Mouse (Mus musculus): ENCODE results near the gene Far2. TPM values are rescaled to one million over a fixed set of nuclear protein-coding genes. Genes with fewer than 3 reads are reported as not detected.
A peak's percentile ranks its signal among the peaks of the same experiment; 100 is the strongest.
"Not testable (repeated sequence)": the region's sequence is repeated elsewhere in the genome, so short reads cannot be mapped to it uniquely, and the experiment has no call there.

Far2 gene
- total RNA-seq, 2 experiments from 2014 or later: 0.16 to 0.29 TPM

GRCm38 (mm10) chr6:148117696-148118095 lies 70.6 kb downstream of the Far2 start:
- DNase-seq: no peak

GRCm38 (mm10) chr6:148120703-148121102 lies 73.6 kb downstream of the Far2 start:
- DNase-seq: no peak

GRCm38 (mm10) chr6:148126851-148127250 lies 79.8 kb downstream of the Far2 start:
- not testable (repeated sequence) for DNase-seq

GRCm38 (mm10) chr6:148132314-148132713 lies 85.3 kb downstream of the Far2 start:
- no peak for DNase-seq

DNA sequence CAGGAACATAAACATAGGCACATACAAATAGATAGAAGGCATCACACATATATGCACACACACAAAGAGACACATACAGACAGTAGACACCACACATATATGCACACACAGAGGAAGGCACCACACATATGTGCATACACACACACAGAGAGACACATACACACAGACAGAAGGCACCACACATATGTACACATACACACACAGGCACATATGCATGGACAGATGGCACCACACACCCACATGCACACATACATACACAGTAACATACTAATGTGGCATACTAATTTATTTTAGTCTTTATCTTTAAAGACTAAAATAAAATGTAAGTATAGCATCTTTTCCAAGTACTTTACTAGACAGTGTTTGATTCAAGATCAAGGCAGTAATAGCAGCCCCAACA lies 86.5 kb downstream of the Far2 start:
- no peak for DNase-seq

- peak; percentile 77 for DNase-seq
These were observed 88.8 kb downstream of the Far2 start for GRCm38 (mm10) chr6:148135769-148136382.

DNA sequence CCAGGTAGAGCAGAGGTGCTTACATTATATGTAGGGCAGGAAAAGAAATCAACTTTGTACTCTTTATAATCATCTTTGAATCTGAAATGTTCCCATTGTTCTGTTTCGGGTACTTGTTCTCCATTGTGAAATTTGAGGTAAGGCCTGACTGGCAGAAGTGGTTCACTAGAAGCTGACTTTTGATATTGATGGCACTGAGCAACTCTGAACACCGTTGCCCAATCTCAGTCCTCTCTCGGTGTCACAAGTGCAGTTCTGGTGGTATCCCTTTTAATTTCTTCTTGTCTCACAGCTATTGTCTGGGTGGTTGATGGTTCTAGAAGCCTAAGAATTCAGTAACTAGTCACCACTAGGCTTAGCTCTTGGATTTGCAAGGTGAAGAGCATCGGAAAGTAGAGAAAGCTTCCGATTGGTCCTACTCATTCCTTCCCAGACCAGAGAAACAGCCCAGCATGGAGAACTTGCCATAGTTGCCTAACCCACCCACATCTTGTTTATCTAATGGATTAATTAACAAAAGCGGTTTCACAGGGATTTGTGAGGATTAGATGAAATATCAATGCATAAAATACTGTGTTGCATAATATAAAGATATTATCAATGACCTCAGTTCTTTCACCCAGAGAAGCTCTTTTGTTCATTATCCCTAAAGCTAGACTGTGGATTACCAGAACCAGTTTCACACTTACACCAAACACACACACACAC lies 92.4 kb downstream of the Far2 start:
- no peak for DNase-seq

DNA sequence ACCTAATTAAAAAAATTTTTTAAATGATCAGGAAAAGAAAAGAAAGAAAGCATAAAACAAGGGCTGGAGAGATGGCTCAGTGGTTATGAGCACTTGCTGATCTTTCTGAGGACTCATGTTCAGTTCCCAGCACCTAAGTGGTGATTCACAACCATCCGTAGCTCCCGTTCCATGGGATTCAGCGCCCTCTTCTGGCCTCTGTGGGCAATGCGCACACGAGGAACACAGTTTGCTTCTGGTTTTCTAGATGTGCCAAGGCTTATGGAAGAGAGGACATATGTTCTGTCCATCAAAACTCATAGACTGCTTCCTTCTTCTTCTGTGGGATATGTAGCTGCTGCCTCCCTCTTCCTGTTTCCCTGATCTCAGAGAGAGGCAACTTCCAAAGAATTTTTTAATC lies 94.8 kb downstream of the Far2 start:
- DNase-seq: no peak

DNA sequence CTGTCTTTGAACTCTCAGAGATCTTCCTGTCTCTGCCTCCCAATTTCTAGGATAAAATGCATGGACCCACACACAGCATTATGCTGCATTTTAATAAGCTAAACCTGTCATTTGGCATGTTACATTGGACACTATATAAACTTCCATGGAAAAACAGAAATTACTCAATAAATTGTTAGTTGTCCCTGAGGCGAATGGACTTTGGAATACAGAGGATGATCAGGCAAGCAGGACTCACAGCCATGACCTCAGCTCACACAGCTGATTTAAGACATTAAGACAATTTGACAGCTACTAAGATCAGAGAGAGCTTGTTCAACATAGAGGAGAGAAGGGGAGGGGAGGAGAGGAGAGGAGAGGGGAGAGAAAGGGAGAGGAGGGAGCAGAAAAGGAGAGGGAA lies 95.4 kb downstream of the Far2 start:
- no peak for DNase-seq

GRCm38 (mm10) chr6:148152305-148152704 lies 105.2 kb downstream of the Far2 start:
- not testable (repeated sequence) for DNase-seq

DNA sequence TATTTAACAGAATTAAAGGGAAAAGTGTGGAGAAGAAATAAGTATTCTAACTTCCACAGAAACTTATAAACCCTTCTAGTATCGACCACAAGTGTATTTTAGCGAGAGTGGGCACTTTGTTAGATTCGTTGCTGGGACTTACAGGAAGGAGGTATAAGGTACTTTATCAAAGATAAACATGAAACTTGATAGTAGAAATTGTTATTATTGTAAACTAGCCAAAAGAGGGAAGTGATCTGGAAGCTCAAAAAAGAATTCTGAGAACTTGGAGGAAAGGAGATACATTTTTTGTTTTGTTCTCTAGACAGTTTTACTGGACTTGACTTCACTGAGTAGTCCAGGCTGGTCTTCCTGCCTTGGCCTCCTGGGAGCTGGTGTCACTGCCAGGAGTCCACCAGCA lies 125.8 kb downstream of the Far2 start:
- no peak for DNase-seq

GRCm38 (mm10) chr6:148185694-148186093 lies 138.6 kb downstream of the Far2 start:
- no peak for DNase-seq

- DNase-seq: no peak
These were observed 147.1 kb downstream of the Far2 start for GRCm38 (mm10) chr6:148193972-148194701.

GRCm38 (mm10) chr6:148199177-148199576 lies 152.1 kb downstream of the Far2 start:
- no peak for DNase-seq

- no peak for DNase-seq
These were observed 152.7 kb downstream of the Far2 start for GRCm38 (mm10) chr6:148199729-148200128.

DNA sequence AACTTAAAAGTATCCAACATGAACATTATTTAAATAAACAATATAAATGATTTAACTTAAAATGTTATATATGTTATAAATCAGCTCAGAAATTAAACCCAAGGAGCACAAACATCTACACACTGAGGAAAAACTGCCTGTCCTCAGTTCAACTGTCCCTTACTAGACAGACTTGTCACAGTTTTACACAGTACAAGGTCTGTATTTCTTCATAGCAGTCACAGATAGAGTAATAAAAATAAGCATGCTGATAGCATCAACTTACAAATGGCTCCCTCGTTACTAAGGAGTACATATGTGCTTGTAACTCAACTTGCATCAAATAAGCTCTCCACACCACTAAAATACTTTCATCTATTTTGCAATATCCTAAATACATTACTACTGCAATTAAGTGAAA lies 158.1 kb downstream of the Far2 start:
- no peak for DNase-seq

DNA sequence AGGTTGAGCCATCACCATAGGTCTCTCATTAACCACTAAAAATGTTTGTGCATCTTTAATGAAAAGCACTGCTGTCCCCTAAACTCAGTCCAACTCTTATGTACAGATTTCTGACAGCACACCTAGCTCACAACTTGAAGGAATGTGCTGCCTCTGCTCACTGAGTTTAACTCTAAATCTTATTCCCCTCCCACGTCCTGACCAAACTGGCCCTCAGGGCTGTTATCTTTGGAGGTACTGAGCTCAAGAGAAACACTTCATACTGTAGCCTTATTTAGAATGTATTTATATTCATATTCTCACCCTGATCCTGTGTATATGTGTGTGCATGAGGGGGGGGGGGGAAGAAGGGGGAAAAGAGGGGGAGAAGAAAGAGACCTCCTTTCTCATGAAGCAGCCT lies 160.5 kb downstream of the Far2 start:
- no peak for DNase-seq

DNA sequence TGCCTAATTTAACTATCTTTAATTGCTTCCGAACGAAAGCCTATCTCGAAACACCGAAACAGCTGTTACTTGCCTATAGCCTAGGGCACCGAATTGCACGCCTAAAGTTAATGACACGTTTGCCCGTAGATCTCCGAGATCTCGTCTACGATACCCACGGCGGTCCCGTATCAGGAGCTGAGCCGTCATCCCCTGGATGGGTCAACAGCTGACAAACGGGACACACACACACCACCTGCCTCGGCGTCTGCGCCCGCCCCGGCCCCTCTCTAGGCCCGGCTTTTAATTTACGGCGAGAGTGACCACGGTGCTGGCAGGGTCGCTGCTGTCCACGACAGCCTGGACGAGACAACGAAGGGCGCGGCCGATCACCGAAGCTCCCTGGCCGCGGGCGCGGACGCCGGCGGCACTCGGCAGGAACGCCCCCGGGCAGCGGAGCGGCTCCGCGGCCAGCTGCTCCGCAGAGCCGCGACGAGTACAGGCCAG lies 164.4 kb downstream of the Far2 start:
- no peak for DNase-seq

- DNase-seq: peak; percentile 90
These were observed 165.0 kb downstream of the Far2 start, which contains the start of gene Ergic2 for GRCm38 (mm10) chr6:148211897-148212680. Gene Ergic2 (minus strand): TSS chr6:148212374.

- DNase-seq: peak; percentile 31
These were observed 167.7 kb downstream of the Far2 start for GRCm38 (mm10) chr6:148214765-148215164.

GRCm38 (mm10) chr6:148216752-148217151 lies 169.7 kb downstream of the Far2 start:
- no peak for DNase-seq

Data from gastrocnemius, postnatal 10 days (tissue).